Mouse (Mus musculus) forebrain, postnatal 0 days (tissue): Measurements from ENCODE around the gene Cybrd1. TPM values are rescaled to one million over a fixed set of nuclear protein-coding genes. Genes with fewer than 3 reads are reported as not detected.

Experiments
- ATAC-seq: fragments of 200-750 bp; cut with Nextera tagmentation; 2 replicates; pipeline ENCODE4 v1.8.0; 2017; ENCODE audit warnings: mild to moderate bottlenecking, moderate library complexity
- DNase-seq: peaks from one replicate; pipeline ENCODE4 v3.0.0-alpha.2; 2015
- H3K27ac ChIP-seq: fragments of 300-500 bp; sonication (generic); 2 replicates; pipeline ENCODE4 v1.5.1; 2014; ENCODE audit warnings: low read depth, mild to moderate bottlenecking, antibody characterized with exemption, low read length, moderate library complexity, mixed read lengths
- H3K27me3 ChIP-seq: fragments of 300-500 bp; sonication (generic); 2 replicates; pipeline ENCODE4 v1.6.1; 2014; ENCODE audit warnings: mild to moderate bottlenecking, low read length, mixed read lengths; ENCODE audit not compliant: insufficient read depth
- H3K36me3 ChIP-seq: fragments of 300-500 bp; sonication (generic); 2 replicates; pipeline ENCODE4 v1.6.1; 2014; ENCODE audit warnings: mild to moderate bottlenecking, moderate library complexity; ENCODE audit not compliant: insufficient read depth
- H3K4me1 ChIP-seq: fragments of 300-500 bp; sonication (generic); 2 replicates; pipeline ENCODE4 v1.6.1; 2014; ENCODE audit warnings: antibody characterized with exemption; ENCODE audit not compliant: insufficient read depth
- H3K4me2 ChIP-seq: fragments of 300-500 bp; sonication (generic); 2 replicates; pipeline ENCODE4 v1.6.1; 2014; ENCODE audit warnings: low read depth, mild to moderate bottlenecking, moderate library complexity
- H3K4me3 ChIP-seq: fragments of 300-500 bp; sonication (generic); 2 replicates; pipeline ENCODE4 v1.5.1; 2014; ENCODE audit warnings: low read depth, low read length, mixed read lengths
- H3K9ac ChIP-seq: fragments of 300-500 bp; sonication (generic); 2 replicates; pipeline ENCODE4 v1.6.1; 2014; ENCODE audit warnings: mild to moderate bottlenecking
- H3K9me3 ChIP-seq: fragments of 300-500 bp; sonication (generic); 2 replicates; pipeline ENCODE4 v1.6.1; 2016; ENCODE audit warnings: low read length
- CTCF ChIP-seq: sonication (generic); IDR thresholded peaks from 2 replicates; pipeline ENCODE4 v1.5.1; 2016; ENCODE audit warnings: antibody characterized with exemption, control low read depth, low read depth
- WGBS: fragments of 180-500 bp; shearing (Covaris S2); extraction: QIAGEN DNeasy Blood & Tissue Kit; methylation state at CpG from one replicate; pipeline ENCODE4 v1.1.7; 2014; 5-methylcytosine and 5-hydroxymethylcytosine counted together
- polyA plus RNA-seq: library from polyadenylated mRNA; unstranded; fragments of >200 nt; fragmentation: Nextera tagmentation; extraction: Ambion mirVana; gene quantifications from 2 replicates; pipeline ENCODE4 v1.2.1, GENCODE M21; 2015
- total RNA-seq: library from RNA; depleted of rRNA; stranded (reverse); fragments of >200 nt; gene quantifications from 2 replicates; pipeline ENCODE4 v1.2.3, GENCODE M21; 2014

The Cybrd1 gene
- total and polyA plus RNA-seq, 2 experiments from 2014 or later, result 2.5 to 7.0 TPM

DNA sequence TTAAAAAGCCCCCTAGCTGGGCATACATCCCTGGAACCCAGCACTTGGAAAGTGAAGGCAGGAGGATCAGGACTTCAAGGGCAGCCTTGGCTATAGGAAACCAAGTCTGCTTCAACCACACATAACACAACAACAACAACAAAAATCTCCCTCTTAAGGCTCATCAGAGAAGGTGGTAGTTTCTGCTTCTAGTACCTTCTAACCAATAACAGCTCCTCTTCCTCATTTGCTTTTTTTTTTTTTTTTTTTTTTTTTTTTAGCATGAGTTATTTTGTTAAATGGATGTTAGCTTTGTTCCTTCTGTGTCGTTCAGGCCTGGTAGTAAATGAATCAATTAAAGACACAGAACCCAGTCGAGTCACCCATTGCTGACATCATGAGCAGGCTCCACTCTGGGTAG lies 10.5 kb upstream of the Cybrd1 start:
- Histone ChIP-seq H3K36me3 (no peaks in the 10 kb centered on the region), H3K4me1 (no peaks in the 10 kb centered on the region), H3K9me3 (no peaks in the 10 kb centered on the region), H3K4me3 (no peak overlapping the region), H3K27me3 (no peaks in the 10 kb centered on the region), H3K27ac (no peak overlapping the region), H3K9ac (no peak overlapping the region), H3K4me2 (no peak overlapping the region)
- DNase-seq (no peak), ATAC-seq (no peak)
- 72% methylated on average over 2 of the region's 2 CpGs for WGBS
- no peak for TF ChIP-seq CTCF

DNA sequence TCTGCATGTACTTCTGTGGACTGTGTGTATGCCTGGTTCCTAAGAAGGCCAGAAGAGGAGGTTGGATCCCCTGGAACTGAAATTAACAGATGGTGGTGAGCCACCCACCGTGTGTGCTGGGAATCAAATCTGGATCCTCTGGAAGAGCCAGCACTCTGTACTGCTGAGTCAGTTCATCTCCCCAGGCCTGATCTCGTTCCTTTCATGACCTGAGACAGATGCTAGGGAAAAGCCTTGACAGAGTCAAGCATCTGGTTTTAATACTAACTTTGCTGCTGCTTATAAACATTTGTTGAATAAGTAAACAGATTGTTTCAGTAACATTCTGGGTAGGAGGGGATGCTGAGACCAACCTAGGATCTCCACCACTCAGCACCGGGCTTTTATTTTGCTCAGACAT lies 9.2 kb upstream of the Cybrd1 start:
- H3K4me2 ChIP-seq, result no peak overlapping the region
- TF ChIP-seq CTCF, result no peak
- H3K36me3 ChIP-seq, result no peaks in the 10 kb centered on the region
- no peak for DNase-seq
- H3K9me3 ChIP-seq, result no peaks in the 10 kb centered on the region
- no peak overlapping the region for H3K9ac ChIP-seq
- no peak overlapping the region for H3K4me3 ChIP-seq
- ATAC-seq, result no peak
- H3K27ac ChIP-seq, result no peak overlapping the region
- H3K4me1 ChIP-seq, result no peaks in the 10 kb centered on the region
- no peaks in the 10 kb centered on the region for H3K27me3 ChIP-seq
- WGBS, result 86% methylated on average over 3 of the region's 3 CpGs

DNA sequence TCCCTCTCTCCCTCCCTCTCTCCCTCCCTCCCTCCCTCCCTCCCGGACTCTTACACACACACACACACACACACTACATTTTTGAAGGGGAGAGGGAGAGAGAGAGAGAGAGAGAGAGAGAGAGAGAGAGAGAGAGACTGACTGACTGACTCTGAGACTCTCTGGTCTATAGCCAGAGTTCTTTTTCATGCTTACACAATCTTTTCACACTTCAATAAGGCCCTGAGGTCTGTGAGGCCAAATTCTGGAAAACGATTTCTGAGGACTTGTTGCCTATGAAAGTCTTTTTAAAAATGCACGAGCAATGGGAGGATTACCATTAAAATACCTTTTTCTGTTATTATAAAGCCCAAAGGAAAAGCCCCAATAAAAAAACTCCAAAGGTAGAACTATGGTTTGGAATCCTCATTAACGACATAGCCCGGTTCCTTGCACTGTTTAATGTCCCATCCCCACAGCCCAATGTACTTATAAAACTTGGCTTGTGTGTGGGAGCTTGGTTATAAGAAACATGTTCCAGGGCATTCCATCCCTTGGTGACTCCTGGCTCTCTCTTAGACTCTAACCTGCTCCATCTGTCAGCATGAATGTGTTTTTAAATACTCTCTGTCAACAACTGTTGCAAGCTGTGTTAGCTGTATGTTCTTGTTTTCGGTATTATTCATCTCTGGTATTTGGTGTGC lies 4.1 kb upstream of the Cybrd1 start:
- no peak for TF ChIP-seq CTCF
- H3K4me1 ChIP-seq, result 0 out of 2 replicates have a peak, but pooled peaks cover 6% of the 10 kb centered on the region
- no peak overlapping the region for H3K27ac ChIP-seq
- H3K4me2 ChIP-seq, result no peak overlapping the region
- H3K27me3 ChIP-seq, result peaks cover 4% of the 10 kb centered on the region
- H3K9me3 ChIP-seq, result no peaks in the 10 kb centered on the region
- ATAC-seq (no peak), DNase-seq (no peak)
- WGBS, result 54% methylated on average over 6 of the region's 6 CpGs
- no peak overlapping the region for H3K9ac ChIP-seq
- no peak overlapping the region for H3K4me3 ChIP-seq
- no peaks in the 10 kb centered on the region for H3K36me3 ChIP-seq

DNA sequence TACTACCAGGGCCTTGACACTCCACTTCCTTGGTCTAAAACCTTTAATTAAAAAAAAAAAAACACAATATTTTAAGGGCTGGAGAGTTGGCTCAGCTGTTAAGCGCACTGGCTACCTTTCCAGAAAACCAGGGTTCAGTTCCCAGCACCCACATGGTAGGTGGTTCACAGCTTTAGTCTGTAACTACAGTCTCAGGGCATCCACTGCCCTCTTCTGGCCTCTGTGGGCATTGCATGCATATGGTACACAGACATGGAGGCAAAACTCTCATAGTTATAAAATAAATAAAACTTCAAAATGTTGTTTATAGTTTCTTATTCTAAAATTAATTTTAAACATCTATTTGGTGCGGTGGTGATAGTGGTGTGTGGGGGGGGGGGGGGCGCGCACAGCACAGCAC lies 1.6 kb upstream of the Cybrd1 start:
- H3K36me3 ChIP-seq, result no peaks in the 10 kb centered on the region
- H3K27ac ChIP-seq, result no peak overlapping the region
- no peak overlapping the region for H3K9ac ChIP-seq
- H3K9me3 ChIP-seq, result no peaks in the 10 kb centered on the region
- no peak overlapping the region for H3K4me3 ChIP-seq
- ATAC-seq (no peak), DNase-seq (no peak)
- 0 out of 2 replicates have a peak, but pooled peaks cover 6% of the 10 kb centered on the region for H3K4me1 ChIP-seq
- no peak overlapping the region for H3K4me2 ChIP-seq
- peaks cover 4% of the 10 kb centered on the region for H3K27me3 ChIP-seq
- TF ChIP-seq CTCF, result peak; percentile 24; the same call in 1 of the 2 replicates
- WGBS, result 87% methylated on average over 4 of the region's 4 CpGs

DNA sequence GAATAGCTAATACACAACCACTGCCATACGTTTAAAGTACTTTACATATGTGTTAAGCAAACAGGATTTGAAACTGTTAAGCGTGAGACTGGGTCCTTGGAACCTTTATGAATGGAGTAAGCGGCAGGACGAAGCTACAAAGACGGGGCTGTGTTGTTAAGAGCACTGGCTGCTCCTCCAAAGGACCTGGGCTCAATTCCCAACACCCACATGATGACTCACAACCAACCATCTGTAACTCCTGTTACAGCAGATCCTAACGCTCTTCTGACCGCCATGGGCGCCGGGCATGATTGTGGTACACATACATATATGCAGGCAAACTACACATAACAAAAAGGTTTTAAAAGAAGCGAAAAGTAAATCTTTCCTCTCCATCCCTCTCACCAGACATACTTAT lies 3.1 kb downstream of the Cybrd1 start:
- H3K4me1 ChIP-seq, result 0 out of 2 replicates have a peak, but pooled peaks cover 6% of the 10 kb centered on the region
- ATAC-seq, result no peak

DNA sequence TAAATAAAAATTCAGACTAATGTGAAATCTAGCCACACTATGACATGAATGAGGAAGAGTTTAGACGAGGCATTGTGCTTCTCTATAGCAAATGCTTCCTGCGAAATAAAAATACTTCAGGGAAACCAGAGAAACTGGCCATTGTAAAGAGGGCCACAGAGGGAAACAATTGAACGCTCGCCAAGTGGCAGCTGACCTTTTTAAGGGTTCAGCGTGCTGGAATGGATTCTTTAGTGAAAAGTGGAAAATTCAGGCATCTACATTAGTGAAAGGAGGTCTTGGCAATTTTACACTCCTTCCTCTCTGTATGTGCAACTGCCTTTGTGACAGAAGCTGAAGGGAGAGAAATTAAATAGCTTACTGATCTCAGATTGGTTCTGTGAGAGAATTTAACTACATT lies 3.7 kb downstream of the Cybrd1 start:
- no peak for DNase-seq
- peaks cover 4% of the 10 kb centered on the region for H3K27me3 ChIP-seq
- no peak for TF ChIP-seq CTCF
- no peak overlapping the region for H3K9ac ChIP-seq
- 0 out of 2 replicates have a peak, but pooled peaks cover 6% of the 10 kb centered on the region for H3K4me1 ChIP-seq
- no peak overlapping the region for H3K4me2 ChIP-seq
- WGBS, result 11% methylated on average over 5 of the region's 5 CpGs
- no peak overlapping the region for H3K27ac ChIP-seq
- no peaks in the 10 kb centered on the region for H3K36me3 ChIP-seq
- H3K4me3 ChIP-seq, result no peak overlapping the region
- no peak for ATAC-seq
- no peaks in the 10 kb centered on the region for H3K9me3 ChIP-seq

More for the DNA sequence above, 3.1 kb downstream of the Cybrd1 start:
- whole genome bisulfite sequencing, result 56% methylated on average over 10 of the region's 10 CpGs
- DNase-seq, result no peak
- no peak overlapping the region for H3K4me2 ChIP-seq
- H3K36me3 ChIP-seq, result no peaks in the 10 kb centered on the region
- peaks cover 4% of the 10 kb centered on the region for H3K27me3 ChIP-seq
- no peaks in the 10 kb centered on the region for H3K9me3 ChIP-seq
- H3K9ac ChIP-seq, result no peak overlapping the region
- no peak overlapping the region for H3K4me3 ChIP-seq
- no peak for TF ChIP-seq CTCF
- 0 out of 2 replicates have a peak overlapping the region, but pooled peaks have one; percentile 30 for H3K27ac ChIP-seq

DNA sequence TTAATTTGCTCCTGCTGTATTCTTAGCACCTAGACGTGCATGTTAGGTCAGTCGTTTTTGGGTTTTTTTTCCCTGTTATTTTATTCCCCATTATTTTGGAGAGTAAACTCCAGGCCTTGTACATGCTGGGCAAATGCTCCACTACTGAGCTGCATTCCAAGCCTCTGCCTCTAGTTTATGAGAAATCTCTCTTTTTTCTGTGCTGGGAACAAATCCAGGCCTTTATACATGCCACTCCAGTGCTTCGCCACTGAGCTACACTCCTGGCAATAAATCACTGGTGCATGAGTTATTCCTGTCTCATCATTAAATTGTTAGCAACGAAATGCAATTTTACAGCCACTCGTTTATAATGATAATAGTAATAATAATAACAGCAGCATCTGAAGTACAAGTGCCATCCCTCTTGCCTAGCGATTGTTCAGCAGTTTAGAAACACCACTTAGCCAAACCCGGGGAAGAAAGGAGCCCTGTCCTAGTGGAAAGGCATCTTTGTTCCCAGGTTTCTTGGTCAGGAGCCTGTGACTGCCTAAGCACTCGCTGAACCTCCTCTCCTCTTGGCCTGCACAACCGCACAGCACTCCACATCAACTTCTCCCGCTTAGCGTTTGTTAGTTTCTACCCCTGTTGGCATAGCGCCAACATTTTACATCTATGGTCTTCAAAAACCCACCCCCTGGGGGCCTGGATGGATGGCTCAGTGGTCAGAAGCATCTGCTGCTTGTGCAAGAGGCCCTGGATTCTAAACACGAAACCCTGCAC lies 4.7 kb downstream of the Cybrd1 start:
- H3K36me3 ChIP-seq, result no peaks in the 10 kb centered on the region
- 47% methylated on average over 13 of the region's 13 CpGs for WGBS
- DNase-seq (no peak), ATAC-seq (no peak)
- H3K27ac ChIP-seq, result no peak overlapping the region
- peaks cover 4% of the 10 kb centered on the region for H3K27me3 ChIP-seq
- TF ChIP-seq CTCF, result no peak
- H3K9me3 ChIP-seq, result no peaks in the 10 kb centered on the region
- 0 out of 2 replicates have a peak, but pooled peaks cover 6% of the 10 kb centered on the region for H3K4me1 ChIP-seq
- no peak overlapping the region for H3K4me2 ChIP-seq
- no peak overlapping the region for H3K4me3 ChIP-seq
- H3K9ac ChIP-seq, result no peak overlapping the region
